Mouse (Mus musculus) ES-E14 (cell line): ENCODE data around the gene Gm17581.

Experiments used
- CHD2 ChIP-seq: IDR thresholded peaks from 2 replicates; pipeline ENCODE4 v1.6.1; 2014; ENCODE audit warnings: mild to moderate bottlenecking, low read depth, low read length, inconsistent platforms
- MAFK ChIP-seq: IDR thresholded peaks from 2 replicates; pipeline ENCODE4 v1.6.1; 2014; ENCODE audit warnings: mild to moderate bottlenecking, low read depth, low read length, inconsistent platforms; ENCODE audit not compliant: insufficient read depth
- ZC3H11A ChIP-seq: IDR thresholded peaks from 2 replicates; pipeline ENCODE4 v1.6.1; 2012; ENCODE audit warnings: low read depth, mild to moderate bottlenecking, inconsistent platforms, low read length, borderline replicate concordance
- ZNF384 ChIP-seq: IDR thresholded peaks from 2 replicates; pipeline ENCODE4 v1.6.1; 2012; ENCODE audit warnings: low read depth, low read length, inconsistent platforms

- TF ChIP-seq CHD2 (no peak), MAFK (no peak), ZC3H11A (no peak), ZNF384 (no peak)
Observed at GRCm38 (mm10) chr2:155701399-155701919, 34.2 kb downstream of the Gm17581 start.
